Mouse (Mus musculus) lung, embryonic 15.5 days (tissue): ENCODE measurements at regions not wholly inside any gene's neighbourhood (a gene's known extent, or its start where the extent isn't known, plus 50 kb on each side); places are given as distances from the start of the nearest gene placed in this dataset.
"Not testable (repeated sequence)": the region's sequence is repeated elsewhere in the genome, so short reads cannot be mapped to it uniquely, and the experiment has no call there.

ENCODE experiments used
- ATAC-seq: fragments of 200-750 bp; cut with Nextera tagmentation; 2 replicates; pipeline ENCODE4 v1.8.0; 2017; ENCODE audit warnings: moderate number of reproducible peaks, borderline replicate concordance; ENCODE audit not compliant: low FRiP score, low TSS enrichment; ENCODE audit errors: extremely low read depth
- H3K27ac ChIP-seq: fragments of 300-500 bp; sonication (generic); 2 replicates; pipeline ENCODE4 v1.5.1; 2015; ENCODE audit warnings: moderate library complexity, mild to moderate bottlenecking, inconsistent platforms
- H3K27me3 ChIP-seq: fragments of 300-500 bp; sonication (generic); 2 replicates; pipeline ENCODE4 v1.6.1; 2015; ENCODE audit warnings: inconsistent platforms
- H3K36me3 ChIP-seq: fragments of 300-500 bp; sonication (generic); 2 replicates; pipeline ENCODE4 v1.6.1; 2015; ENCODE audit warnings: inconsistent platforms
- H3K4me1 ChIP-seq: fragments of 300-500 bp; sonication (generic); 2 replicates; pipeline ENCODE4 v1.6.1; 2015; ENCODE audit warnings: inconsistent platforms
- H3K4me2 ChIP-seq: fragments of 300-500 bp; sonication (generic); 2 replicates; pipeline ENCODE4 v1.6.1; 2015; ENCODE audit warnings: inconsistent platforms, mild to moderate bottlenecking, moderate library complexity
- H3K4me3 ChIP-seq: fragments of 300-500 bp; sonication (generic); 2 replicates; pipeline ENCODE4 v1.5.1; 2015; ENCODE audit warnings: mild to moderate bottlenecking, inconsistent platforms
- H3K9ac ChIP-seq: fragments of 300-500 bp; sonication (generic); 2 replicates; pipeline ENCODE4 v1.6.1; 2015; ENCODE audit warnings: inconsistent platforms
- H3K9me3 ChIP-seq: fragments of 300-500 bp; sonication (generic); 2 replicates; pipeline ENCODE4 v1.6.1; 2016; ENCODE audit warnings: inconsistent platforms
- WGBS: fragments of 180-500 bp; shearing (Covaris S2); methylation state at CpG from one replicate; pipeline ENCODE4 v1.1.7; 2015; 5-methylcytosine and 5-hydroxymethylcytosine counted together

DNA sequence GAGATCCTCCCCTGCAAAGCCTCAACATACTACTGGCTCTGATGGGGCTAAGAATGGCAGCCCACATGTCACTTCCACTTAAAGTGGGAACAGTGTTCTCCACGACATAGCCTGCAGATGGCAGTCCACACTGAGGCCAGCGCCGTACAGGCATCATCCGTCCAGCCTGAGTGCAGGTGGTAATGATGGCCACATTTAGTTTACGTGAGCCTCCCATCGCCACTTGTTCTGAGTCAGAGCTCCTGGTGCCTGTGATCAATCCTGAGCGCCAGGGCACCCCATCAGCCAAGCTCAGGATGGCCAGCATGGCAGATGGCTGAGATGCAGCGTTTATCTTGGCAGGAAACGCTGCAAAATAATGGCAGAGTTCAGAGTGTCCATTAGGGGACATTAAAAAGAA, 159.6 kb downstream of the Adgrd1 start:
- no peak overlapping the region for H3K4me2 ChIP-seq
- no peak overlapping the region for H3K27ac ChIP-seq
- H3K27me3 ChIP-seq, result no peaks in the 10 kb centered on the region
- no peak overlapping the region for H3K9ac ChIP-seq
- no peaks in the 10 kb centered on the region for H3K4me1 ChIP-seq
- no peaks in the 10 kb centered on the region for H3K36me3 ChIP-seq
- no peak for ATAC-seq
- no peak overlapping the region for H3K4me3 ChIP-seq
- 0 out of 2 replicates have a peak, but pooled peaks cover 4% of the 10 kb centered on the region for H3K9me3 ChIP-seq
- 61% methylated on average over 9 of the region's 9 CpGs for WGBS

DNA sequence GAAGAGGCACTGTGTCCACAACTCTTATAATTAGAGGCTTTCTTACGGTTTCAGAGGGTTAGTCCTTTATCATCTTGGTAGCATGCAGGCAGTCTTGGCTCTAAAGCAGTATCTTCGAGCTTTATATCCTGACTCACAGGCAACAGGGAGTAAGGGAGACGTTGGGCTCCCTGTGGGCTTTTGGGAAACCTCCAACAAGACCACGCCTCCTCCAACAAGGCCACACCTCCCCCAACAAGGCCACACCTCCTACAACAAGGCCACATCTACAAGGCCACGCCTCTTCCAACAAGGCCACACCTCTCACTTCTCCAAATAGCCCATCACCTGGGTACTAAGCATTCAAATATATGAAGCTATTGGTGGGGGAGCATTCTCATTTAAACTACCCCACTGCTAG, 160.7 kb downstream of the Adgrd1 start:
- no peak overlapping the region for H3K9ac ChIP-seq
- ATAC-seq, result no peak
- H3K4me1 ChIP-seq, result no peaks in the 10 kb centered on the region
- no peak overlapping the region for H3K4me2 ChIP-seq
- no peak overlapping the region for H3K4me3 ChIP-seq
- no peaks in the 10 kb centered on the region for H3K36me3 ChIP-seq
- WGBS, result 61% methylated on average over 5 of the region's 5 CpGs
- H3K27ac ChIP-seq, result no peak overlapping the region
- H3K27me3 ChIP-seq, result no peaks in the 10 kb centered on the region
- H3K9me3 ChIP-seq, result 0 out of 2 replicates have a peak, but pooled peaks cover 4% of the 10 kb centered on the region

DNA sequence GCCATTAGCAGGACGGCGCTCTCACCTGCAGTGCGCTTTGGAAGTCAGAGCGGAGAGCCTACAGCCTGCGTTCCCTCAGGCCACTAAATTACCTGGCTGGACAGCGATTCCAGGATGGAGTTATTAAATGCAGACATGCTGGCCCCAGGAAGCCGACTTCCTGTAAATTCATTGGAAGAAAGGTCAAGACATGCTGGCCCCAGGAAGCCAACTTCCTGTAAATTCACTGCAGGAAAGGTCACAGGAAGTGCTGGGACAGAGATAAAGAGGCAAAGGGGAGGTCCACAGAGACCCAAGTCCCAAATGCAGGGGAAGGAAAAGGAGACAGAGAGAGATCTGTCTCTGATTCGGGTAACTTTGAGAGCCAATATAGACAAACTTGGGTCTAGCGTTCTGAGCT, 164.1 kb downstream of the Adgrd1 start:
- H3K4me1 ChIP-seq, result no peaks in the 10 kb centered on the region
- H3K9me3 ChIP-seq, result no peaks in the 10 kb centered on the region
- ATAC-seq, result no peak
- H3K27me3 ChIP-seq, result no peaks in the 10 kb centered on the region
- no peak overlapping the region for H3K9ac ChIP-seq
- no peak overlapping the region for H3K27ac ChIP-seq
- H3K4me3 ChIP-seq, result no peak overlapping the region
- WGBS, result 55% methylated on average over 9 of the region's 9 CpGs
- no peak overlapping the region for H3K4me2 ChIP-seq
- no peaks in the 10 kb centered on the region for H3K36me3 ChIP-seq

DNA sequence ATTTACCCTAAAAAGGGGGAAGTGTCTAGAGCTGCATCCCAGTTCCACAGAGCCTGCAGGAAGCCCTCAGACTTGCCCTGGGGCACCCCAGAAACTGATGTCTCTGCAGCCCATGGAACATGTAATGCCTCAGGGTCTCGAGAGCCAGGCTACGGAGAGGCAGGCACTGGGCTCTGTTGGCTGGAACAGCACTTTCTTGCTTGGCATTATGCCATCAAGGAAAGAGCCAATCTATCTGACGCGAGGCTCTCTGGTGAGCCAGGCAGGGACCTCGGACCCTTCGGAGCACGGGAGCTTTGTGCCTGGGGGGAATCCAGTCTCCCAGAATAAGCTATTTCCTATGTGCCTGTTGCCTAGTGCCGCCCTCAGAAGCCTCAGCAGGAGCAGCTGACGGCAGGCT, 166.6 kb downstream of the Adgrd1 start:
- Histone ChIP-seq H3K27me3 (peaks cover 2% of the 10 kb centered on the region; the same call in 1 of the 2 replicates), H3K36me3 (no peaks in the 10 kb centered on the region), H3K4me3 (no peak overlapping the region), H3K9me3 (no peaks in the 10 kb centered on the region), H3K4me2 (no peak overlapping the region), H3K27ac (no peak overlapping the region), H3K4me1 (no peaks in the 10 kb centered on the region), H3K9ac (no peak overlapping the region)
- 19% methylated on average over 9 of the region's 9 CpGs for WGBS
- ATAC-seq, result no peak

DNA sequence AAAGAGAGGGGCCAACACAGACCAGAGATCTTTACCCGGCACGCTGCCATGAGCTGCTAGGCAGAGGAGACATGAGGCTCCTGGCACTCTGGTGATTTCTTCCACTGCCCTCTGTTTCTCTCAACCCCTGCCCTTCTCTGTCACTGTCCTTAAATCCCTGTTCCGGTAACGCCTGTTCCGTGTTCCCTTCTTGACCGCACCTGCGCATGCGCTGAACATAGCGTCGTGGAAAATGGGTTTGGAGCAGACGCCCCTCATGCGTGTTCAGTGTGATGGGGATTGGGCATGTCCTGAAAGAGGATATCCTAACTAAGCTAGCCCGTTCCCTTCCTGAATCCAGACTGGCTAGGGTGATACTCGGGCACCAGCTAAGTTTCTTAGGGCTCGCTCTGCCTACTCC, 167.8 kb downstream of the Adgrd1 start:
- Histone ChIP-seq H3K36me3 (no peaks in the 10 kb centered on the region), H3K9me3 (no peaks in the 10 kb centered on the region)
- WGBS, result 92% methylated on average over 15 of the region's 15 CpGs

DNA sequence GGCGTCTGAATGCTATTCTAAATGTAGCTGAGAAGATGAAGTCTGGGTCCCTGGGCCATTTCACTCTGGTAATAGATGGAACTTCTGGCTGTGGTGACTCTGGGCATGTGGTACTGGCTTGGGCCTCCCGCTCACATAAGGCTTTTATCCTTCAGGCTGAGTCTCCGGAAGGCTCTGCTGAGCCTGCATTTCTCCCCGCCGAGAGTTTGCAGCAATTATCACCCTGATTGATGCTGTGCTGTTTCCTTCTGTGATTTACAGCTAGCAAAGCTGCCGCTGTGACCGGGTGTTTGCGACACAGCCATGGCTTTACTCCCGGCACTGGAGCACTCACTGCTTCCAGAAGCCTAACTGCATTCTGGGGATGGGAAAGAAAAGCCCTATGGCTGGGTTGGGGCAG, 171.9 kb downstream of the Adgrd1 start:
- Histone ChIP-seq H3K4me2 (no peak overlapping the region), H3K9me3 (no peaks in the 10 kb centered on the region), H3K4me3 (no peak overlapping the region), H3K27ac (no peak overlapping the region), H3K36me3 (no peaks in the 10 kb centered on the region), H3K9ac (no peak overlapping the region), H3K4me1 (no peaks in the 10 kb centered on the region), H3K27me3 (peaks cover 16% of the 10 kb centered on the region; the same call in 1 of the 2 replicates)
- no peak for ATAC-seq
- WGBS, result 20% methylated on average over 9 of the region's 9 CpGs

More for the DNA sequence above, 167.8 kb downstream of the Adgrd1 start:
- H3K4me2 ChIP-seq, result no peak overlapping the region
- H3K4me1 ChIP-seq, result no peaks in the 10 kb centered on the region
- peaks cover 7% of the 10 kb centered on the region; the same call in 1 of the 2 replicates for H3K27me3 ChIP-seq
- no peak overlapping the region for H3K27ac ChIP-seq
- H3K4me3 ChIP-seq, result no peak overlapping the region
- ATAC-seq, result no peak
- H3K9ac ChIP-seq, result no peak overlapping the region

DNA sequence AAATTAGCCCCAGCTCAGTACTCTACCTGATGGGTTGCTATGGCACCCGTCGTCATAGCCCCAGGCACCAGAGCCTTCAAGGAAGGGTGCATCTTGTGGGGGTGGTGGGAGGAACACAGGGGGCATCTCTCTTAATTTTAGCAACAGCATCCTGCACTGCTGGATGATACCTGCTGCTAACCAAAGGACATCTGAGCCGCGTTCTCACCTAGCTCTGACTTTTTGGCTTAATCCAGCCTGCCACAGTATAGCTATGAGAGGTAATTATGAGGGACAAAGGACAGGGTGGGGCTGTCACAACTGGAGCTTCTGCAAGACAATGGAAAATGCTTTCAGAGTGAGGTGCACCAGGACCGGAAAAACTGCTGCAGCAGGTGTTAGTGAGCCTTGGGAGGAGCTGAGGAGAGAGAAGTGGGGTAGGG, 173.5 kb downstream of the Adgrd1 start:
- no peak for ATAC-seq
- H3K36me3 ChIP-seq, result no peaks in the 10 kb centered on the region
- WGBS, result 23% methylated on average over 5 of the region's 5 CpGs
- peaks cover 16% of the 10 kb centered on the region; the same call in 1 of the 2 replicates for H3K27me3 ChIP-seq
- no peak overlapping the region for H3K27ac ChIP-seq
- no peaks in the 10 kb centered on the region for H3K4me1 ChIP-seq
- H3K4me2 ChIP-seq, result no peak overlapping the region
- no peaks in the 10 kb centered on the region for H3K9me3 ChIP-seq
- no peak overlapping the region for H3K4me3 ChIP-seq
- H3K9ac ChIP-seq, result no peak overlapping the region

DNA sequence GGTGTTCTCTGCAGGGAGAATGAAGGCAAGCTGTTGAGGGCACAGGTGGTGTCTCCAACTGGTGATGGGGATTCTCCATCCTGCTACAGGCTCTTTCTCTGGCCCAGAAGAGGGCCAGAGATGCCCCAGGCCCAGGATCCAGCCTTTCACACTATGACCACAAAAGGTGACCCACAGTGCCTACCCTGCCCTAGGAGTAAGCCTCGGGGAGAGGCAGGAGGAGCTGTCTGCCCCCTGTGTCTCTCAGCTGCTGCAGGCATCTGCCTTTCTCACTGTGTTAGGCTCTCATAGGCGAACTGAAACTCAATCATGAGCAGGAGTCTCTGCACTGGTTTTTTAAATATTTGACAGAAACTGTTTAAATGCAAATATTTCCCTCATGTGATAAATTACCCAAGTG, 184.9 kb downstream of the Adgrd1 start:
- no peak for ATAC-seq

DNA sequence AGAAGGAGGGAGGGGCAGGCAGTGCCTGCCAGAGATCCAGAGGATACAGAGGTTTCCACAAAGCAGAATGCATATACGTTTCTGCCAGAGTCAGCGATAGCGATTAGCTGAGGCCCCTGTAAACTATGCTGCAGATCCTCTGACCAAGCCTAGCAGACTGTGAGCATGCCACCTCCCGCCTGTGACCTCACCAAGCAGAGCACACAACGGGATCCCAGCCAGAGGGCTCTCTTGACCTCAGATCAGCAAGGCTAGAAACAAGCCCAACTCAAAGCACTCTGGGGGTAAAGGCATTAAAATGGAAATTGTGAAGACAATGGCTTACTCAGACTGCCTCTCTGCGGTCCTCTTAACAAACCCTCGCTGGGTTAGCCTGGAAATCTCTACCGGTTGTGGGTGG, 185.6 kb downstream of the Adgrd1 start:
- H3K9ac ChIP-seq, result no peak overlapping the region
- no peak overlapping the region for H3K4me3 ChIP-seq
- H3K27me3 ChIP-seq, result no peaks in the 10 kb centered on the region
- ATAC-seq, result no peak
- H3K9me3 ChIP-seq, result no peaks in the 10 kb centered on the region
- H3K4me2 ChIP-seq, result no peak overlapping the region
- H3K27ac ChIP-seq, result no peak overlapping the region
- H3K36me3 ChIP-seq, result no peaks in the 10 kb centered on the region
- H3K4me1 ChIP-seq, result no peaks in the 10 kb centered on the region
- 9% methylated on average over 8 of the region's 8 CpGs for WGBS

More for the DNA sequence above, 184.9 kb downstream of the Adgrd1 start:
- Histone ChIP-seq H3K9me3 (no peaks in the 10 kb centered on the region), H3K27ac (no peak overlapping the region), H3K9ac (no peak overlapping the region), H3K36me3 (no peaks in the 10 kb centered on the region), H3K4me3 (no peak overlapping the region), H3K4me2 (no peak overlapping the region), H3K27me3 (no peaks in the 10 kb centered on the region), H3K4me1 (no peaks in the 10 kb centered on the region)
- WGBS, result 15% methylated on average over 2 of the region's 2 CpGs

DNA sequence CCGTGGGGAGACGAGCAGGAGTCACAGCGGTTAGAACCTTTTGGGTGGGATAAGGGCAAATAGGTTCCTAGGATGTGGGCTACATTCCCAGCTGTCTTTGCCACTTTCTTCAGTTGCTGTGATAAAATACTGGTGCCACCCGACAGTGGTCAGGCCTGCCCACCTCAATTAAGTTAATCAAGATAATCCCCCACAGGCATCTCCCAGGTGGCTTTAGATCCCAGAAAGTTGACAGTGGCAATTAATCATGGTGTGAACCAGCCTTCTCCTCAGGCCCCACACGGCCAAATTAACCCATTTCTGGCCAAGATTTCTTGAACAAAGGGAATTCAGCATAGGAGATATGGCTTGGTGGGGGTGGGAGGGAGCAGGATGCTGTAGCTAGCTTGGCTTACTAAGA, 186.3 kb downstream of the Adgrd1 start:
- Histone ChIP-seq H3K9me3 (no peaks in the 10 kb centered on the region), H3K4me1 (no peaks in the 10 kb centered on the region), H3K27ac (no peak overlapping the region), H3K27me3 (no peaks in the 10 kb centered on the region), H3K9ac (no peak overlapping the region), H3K4me3 (no peak overlapping the region), H3K4me2 (no peak overlapping the region), H3K36me3 (no peaks in the 10 kb centered on the region)
- ATAC-seq, result no peak
- 13% methylated on average over 5 of the region's 5 CpGs for WGBS

DNA sequence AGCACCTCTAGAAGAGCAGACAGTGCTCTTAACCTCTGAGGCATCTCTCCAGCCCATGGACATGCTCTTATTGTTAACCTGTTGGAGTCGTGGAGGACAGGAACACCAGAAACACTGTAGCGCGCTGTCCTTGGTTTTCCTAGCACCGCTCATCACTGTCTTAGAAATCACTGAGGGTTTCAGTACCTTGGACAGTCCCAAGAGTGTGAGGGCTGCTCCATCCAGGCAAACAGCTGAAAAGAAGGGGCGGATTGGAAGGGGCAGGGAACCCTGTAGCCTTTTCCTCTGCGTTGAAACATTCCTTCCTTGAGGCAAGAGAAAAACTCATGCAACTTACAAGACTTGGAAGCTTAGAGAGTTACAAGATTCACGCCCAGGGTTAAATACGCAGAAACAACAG, 190.9 kb downstream of the Adgrd1 start:
- no peak for ATAC-seq
- Histone ChIP-seq H3K27ac (no peak overlapping the region), H3K27me3 (no peaks in the 10 kb centered on the region), H3K4me1 (no peaks in the 10 kb centered on the region), H3K4me2 (no peak overlapping the region), H3K4me3 (no peak overlapping the region), H3K9ac (no peak overlapping the region), H3K9me3 (no peaks in the 10 kb centered on the region), H3K36me3 (no peaks in the 10 kb centered on the region)
- 13% methylated on average over 8 of the region's 8 CpGs for WGBS

DNA sequence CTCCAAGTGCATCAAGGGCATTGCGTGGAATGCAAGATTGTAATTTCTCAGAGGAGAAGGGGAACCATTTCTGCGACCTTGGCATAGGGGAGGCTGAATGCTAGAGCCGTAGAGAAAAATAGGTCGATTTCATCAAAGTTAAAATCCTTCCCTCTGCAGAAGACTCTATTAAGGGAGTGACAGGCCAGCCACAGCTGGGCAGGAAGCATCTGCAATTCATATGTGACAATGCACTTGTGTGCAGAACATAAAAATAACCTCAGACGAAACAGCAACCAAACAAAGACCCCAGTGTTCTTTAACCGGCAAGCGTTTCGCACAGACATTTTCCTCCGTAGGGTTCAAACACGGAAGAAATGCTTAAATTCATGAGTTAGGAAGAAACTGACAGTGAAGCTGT, 196.3 kb downstream of the Adgrd1 start:
- WGBS, result 57% methylated on average over 10 of the region's 10 CpGs
- H3K9me3 ChIP-seq, H3K4me2 ChIP-seq, H3K27ac ChIP-seq, H3K4me1 ChIP-seq, H3K9ac ChIP-seq, H3K36me3 ChIP-seq, ATAC-seq, H3K27me3 ChIP-seq, H3K4me3 ChIP-seq: not testable (repeated sequence)

DNA sequence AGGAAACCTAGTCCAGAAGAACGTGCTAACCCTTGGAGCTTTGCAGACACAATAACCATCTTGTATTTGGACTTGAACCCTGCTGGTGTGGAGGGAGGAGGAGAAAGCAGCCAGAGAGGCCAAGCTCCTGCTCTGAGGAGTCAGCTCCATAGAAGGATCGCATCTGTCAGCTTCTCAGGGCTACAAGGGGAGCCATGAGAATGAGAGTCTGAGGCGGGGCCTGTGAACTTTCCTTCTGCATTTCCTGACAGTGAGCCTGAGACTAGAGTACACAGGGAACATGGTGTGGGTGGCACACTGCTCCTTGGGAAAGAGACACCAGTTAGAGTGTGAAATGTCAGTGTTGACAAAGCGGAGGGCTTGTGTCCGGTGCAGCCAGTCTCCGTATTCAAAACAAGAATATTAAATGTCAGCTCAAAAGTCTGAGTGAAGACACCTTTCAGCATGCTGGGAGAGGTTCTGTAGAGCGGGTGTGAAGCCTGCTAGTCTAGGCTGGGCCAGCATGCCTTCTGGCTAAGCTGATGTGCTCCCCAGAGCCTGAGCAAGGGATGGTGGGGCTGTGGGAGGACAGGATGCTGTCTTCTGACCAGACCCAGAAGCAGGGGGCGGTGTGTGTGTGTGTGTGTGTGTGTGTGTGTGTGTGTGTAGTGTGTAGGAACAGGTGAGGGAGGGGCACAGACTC, 198.5 kb downstream of the Adgrd1 start:
- not testable (repeated sequence) for H3K4me2 ChIP-seq, H3K36me3 ChIP-seq, H3K9me3 ChIP-seq, H3K4me1 ChIP-seq, H3K9ac ChIP-seq, H3K27me3 ChIP-seq, ATAC-seq, H3K27ac ChIP-seq, H3K4me3 ChIP-seq
- WGBS, result 46% methylated on average over 8 of the region's 8 CpGs
